Mouse (Mus musculus): ENCODE results near the gene Tnnt2. TPM values are rescaled to one million over a fixed set of nuclear protein-coding genes. Genes with fewer than 3 reads are reported as not detected.

The Tnnt2 gene
- polyA plus RNA-seq, 1 experiment from 2014 or later = 48.4 TPM

DNA sequence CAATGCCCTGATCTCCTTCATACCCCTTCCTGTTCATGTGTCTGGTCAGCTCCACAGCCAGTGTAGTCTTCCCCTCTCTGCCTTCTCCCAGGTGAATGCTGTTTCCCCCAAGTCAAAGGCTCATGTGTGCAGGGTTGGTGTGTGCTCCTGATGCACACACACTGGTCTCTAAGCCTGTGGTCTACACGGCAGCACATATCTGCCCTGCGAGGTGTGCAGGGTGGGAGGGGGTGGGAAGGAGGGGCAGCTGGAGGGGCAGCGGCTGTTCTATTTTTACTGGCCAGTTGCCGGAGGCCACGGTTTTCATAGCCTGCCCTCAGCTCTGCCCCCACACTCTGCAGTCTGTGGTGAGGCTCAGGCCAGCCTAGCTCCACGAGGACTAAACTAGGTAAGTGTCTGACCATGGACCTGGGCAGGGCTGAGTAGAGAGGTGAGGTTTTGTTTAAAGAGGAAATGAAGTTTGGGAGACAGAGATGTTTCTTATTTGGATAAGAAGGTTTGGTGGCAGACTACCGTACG lies 37.0 kb upstream of the Tnnt2 start:
- peak overlapping the region; percentile 23; the same call in 1 of the 2 replicates for H3K9ac ChIP-seq (ENCODE audit: low read length)
- peaks cover 33% of the 10 kb centered on the region for H3K4me1 ChIP-seq (ENCODE audit: control insufficient read depth, insufficient read depth, low read length)
- WGBS = 42% methylated on average over 8 of the region's 8 CpGs
- ATAC-seq (ENCODE audit: insufficient read depth, low FRiP score) = no peak
- H3K9me3 ChIP-seq (replicated peaks; ENCODE audit: control insufficient read depth, low read length) = no peaks in the 10 kb centered on the region
- no peak overlapping the region for H3K4me2 ChIP-seq (ENCODE audit: low read depth, low read length)
- H3K27me3 ChIP-seq (ENCODE audit: control insufficient read depth, insufficient read depth, low read length) = no peaks in the 10 kb centered on the region
- no peak overlapping the region for H3K27ac ChIP-seq (ENCODE audit: low read length)
- H3K36me3 ChIP-seq (ENCODE audit: control insufficient read depth, insufficient read depth, low read length) = no peaks in the 10 kb centered on the region
- no peak overlapping the region for H3K4me3 ChIP-seq (replicated peaks; ENCODE audit: low read length)

DNA sequence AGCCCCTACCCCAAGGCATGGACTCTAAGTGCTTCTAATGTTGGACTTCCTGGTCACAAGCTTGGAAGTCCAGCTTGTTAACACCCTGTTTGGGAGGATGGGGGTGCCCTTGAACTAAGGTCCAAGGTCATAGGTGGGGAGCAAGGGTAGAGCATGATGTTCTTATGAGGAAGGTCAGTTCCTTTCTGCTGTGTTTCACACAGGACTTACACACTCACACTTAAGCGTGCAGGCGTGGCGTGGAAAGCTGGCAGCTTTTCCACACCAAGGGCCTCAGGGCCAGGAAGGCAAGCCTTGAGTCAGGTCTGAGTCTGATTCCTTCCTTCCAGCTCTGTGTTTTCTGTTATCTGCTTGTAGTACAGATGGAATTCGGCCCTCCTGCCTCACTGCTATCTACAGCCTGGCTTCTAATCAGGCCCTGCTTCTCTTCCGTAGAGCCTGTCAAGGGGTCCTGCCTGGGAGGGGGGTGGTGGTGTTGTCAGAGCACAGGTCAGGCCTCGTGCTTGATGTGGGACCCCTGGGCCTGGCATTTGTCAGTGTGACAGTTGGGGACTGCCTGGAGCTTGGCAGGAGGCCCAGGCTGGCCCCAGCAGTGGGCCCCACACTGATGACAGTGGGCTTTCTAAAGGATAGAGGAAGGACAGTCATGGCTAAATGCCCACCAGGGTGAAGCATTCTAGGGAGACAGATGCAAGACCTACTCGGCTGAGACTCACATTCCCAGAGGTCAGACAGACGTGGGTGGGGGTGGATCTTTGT lies 35.8 kb upstream of the Tnnt2 start:
- H3K27me3 ChIP-seq (ENCODE audit: control insufficient read depth, insufficient read depth, low read length) = no peaks in the 10 kb centered on the region
- H3K9ac ChIP-seq (ENCODE audit: low read length) = 0 out of 2 replicates have a peak overlapping the region, but pooled peaks have one; percentile 2
- H3K4me2 ChIP-seq (ENCODE audit: low read depth, low read length) = no peak overlapping the region
- WGBS = 29% methylated on average over 8 of the region's 8 CpGs
- peak overlapping the region; percentile 28 for H3K27ac ChIP-seq (ENCODE audit: low read length)
- no peaks in the 10 kb centered on the region for H3K9me3 ChIP-seq (replicated peaks; ENCODE audit: control insufficient read depth, low read length)
- H3K36me3 ChIP-seq (ENCODE audit: control insufficient read depth, insufficient read depth, low read length) = no peaks in the 10 kb centered on the region
- no peak overlapping the region for H3K4me3 ChIP-seq (replicated peaks; ENCODE audit: low read length)
- peak; percentile 67; the same call in 1 of the 2 replicates for ATAC-seq (ENCODE audit: insufficient read depth, low FRiP score)
- peaks cover 22% of the 10 kb centered on the region for H3K4me1 ChIP-seq (ENCODE audit: control insufficient read depth, insufficient read depth, low read length)

DNA sequence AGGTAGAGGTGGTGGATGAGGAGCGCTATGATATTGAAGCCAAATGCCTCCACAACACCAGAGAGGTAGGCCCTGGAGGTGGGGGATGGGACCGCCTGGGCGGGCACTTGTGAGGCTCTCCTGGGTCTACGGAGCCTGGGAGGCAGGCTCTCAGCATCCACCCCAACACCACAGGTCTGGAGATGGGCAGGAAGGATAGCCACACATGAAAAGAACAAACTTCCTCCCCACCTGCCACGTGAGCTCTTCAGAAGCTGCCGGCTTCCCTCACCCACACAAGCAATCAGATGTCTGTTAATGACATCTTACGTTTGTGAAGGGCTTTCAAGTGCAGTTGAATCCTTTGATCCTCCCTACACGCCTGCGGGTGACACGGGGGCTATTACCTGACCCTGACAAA lies 28.6 kb upstream of the Tnnt2 start:
- no peaks in the 10 kb centered on the region for H3K4me1 ChIP-seq (ENCODE audit: control insufficient read depth, insufficient read depth, low read length)
- H3K36me3 ChIP-seq (ENCODE audit: control insufficient read depth, insufficient read depth, low read length) = no peaks in the 10 kb centered on the region
- no peak overlapping the region for H3K27ac ChIP-seq (ENCODE audit: low read length)
- 32% methylated on average over 10 of the region's 10 CpGs for WGBS
- no peak overlapping the region for H3K4me2 ChIP-seq (ENCODE audit: low read depth, low read length)
- no peak overlapping the region for H3K4me3 ChIP-seq (replicated peaks; ENCODE audit: low read length)
- H3K27me3 ChIP-seq (ENCODE audit: control insufficient read depth, insufficient read depth, low read length) = no peaks in the 10 kb centered on the region
- H3K9me3 ChIP-seq (replicated peaks; ENCODE audit: control insufficient read depth, low read length) = no peaks in the 10 kb centered on the region
- ATAC-seq (ENCODE audit: insufficient read depth, low FRiP score) = no peak
- H3K9ac ChIP-seq (ENCODE audit: low read length) = no peak overlapping the region

DNA sequence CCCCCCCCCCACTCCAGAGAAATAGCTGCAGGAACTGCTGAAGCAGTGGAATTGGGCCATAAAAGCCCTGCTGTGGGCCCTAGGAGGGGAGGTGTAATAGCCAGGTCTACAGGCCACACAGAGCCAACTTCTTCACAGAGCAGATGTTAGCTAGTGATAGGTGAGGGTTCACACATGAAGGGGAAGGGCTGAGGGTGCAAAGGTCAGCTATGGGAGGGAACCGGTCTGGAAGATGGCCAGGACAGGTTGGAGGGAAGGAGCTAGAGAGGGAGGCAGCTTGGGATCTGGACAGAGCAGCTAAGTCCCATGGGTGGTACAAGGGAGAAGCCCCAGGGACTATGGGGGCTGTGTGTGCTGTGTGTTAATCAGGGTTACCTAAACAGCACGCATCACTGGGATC lies 26.0 kb upstream of the Tnnt2 start:
- H3K9me3 ChIP-seq (replicated peaks; ENCODE audit: control insufficient read depth, low read length) = no peaks in the 10 kb centered on the region
- no peak overlapping the region for H3K27ac ChIP-seq (ENCODE audit: low read length)
- H3K4me3 ChIP-seq (replicated peaks; ENCODE audit: low read length) = no peak overlapping the region
- no peaks in the 10 kb centered on the region for H3K36me3 ChIP-seq (ENCODE audit: control insufficient read depth, insufficient read depth, low read length)
- no peak for ATAC-seq (ENCODE audit: insufficient read depth, low FRiP score)
- no peak overlapping the region for H3K9ac ChIP-seq (ENCODE audit: low read length)
- no peak overlapping the region for H3K4me2 ChIP-seq (ENCODE audit: low read depth, low read length)
- WGBS = 67% methylated on average over 2 of the region's 2 CpGs
- H3K4me1 ChIP-seq (ENCODE audit: control insufficient read depth, insufficient read depth, low read length) = peaks cover 17% of the 10 kb centered on the region; the same call in 1 of the 2 replicates
- H3K27me3 ChIP-seq (ENCODE audit: control insufficient read depth, insufficient read depth, low read length) = no peaks in the 10 kb centered on the region

DNA sequence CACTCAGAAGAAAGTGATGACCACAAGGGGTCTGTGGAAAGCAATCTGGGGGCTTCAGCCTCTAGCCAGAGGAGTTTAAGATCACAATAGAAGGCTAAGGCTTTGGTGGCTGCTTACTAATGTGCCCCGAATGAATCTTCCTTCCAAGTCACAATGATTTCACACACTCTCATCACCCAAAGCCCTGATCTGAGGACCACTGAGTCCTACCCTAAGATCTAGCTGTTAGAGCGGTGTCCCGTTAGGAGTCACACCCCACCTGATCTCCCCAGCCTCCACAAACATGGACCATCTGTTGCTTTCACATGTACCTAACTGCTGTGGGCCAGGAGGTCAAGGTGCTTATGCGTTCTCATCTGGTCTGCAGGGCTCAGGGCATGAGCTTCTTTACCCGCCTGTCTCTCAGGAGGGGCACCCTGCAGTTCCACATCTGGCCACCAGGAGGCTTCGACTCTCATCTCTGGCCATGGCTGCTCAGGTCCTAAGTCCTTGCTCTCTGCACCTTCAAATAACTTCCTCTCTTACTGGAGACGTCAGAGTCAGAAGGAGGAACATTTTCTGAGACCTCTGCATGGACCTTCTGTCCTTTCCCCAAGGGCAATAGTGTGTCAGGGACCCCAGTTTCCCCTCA lies 25.0 kb upstream of the Tnnt2 start:
- Histone ChIP-seq H3K9me3 (replicated peaks; ENCODE audit: control insufficient read depth, low read length) (no peaks in the 10 kb centered on the region), H3K4me1 (ENCODE audit: control insufficient read depth, insufficient read depth, low read length) (peaks cover 17% of the 10 kb centered on the region; the same call in 1 of the 2 replicates), H3K27ac (ENCODE audit: low read length) (0 out of 2 replicates have a peak overlapping the region, but pooled peaks have one; percentile 95), H3K4me3 (replicated peaks; ENCODE audit: low read length) (no peak overlapping the region), H3K27me3 (ENCODE audit: control insufficient read depth, insufficient read depth, low read length) (no peaks in the 10 kb centered on the region), H3K9ac (ENCODE audit: low read length) (no peak overlapping the region), H3K36me3 (ENCODE audit: control insufficient read depth, insufficient read depth, low read length) (no peaks in the 10 kb centered on the region), H3K4me2 (ENCODE audit: low read depth, low read length) (no peak overlapping the region)
- WGBS = 30% methylated on average over 7 of the region's 7 CpGs
- ATAC-seq (ENCODE audit: insufficient read depth, low FRiP score) = no peak

DNA sequence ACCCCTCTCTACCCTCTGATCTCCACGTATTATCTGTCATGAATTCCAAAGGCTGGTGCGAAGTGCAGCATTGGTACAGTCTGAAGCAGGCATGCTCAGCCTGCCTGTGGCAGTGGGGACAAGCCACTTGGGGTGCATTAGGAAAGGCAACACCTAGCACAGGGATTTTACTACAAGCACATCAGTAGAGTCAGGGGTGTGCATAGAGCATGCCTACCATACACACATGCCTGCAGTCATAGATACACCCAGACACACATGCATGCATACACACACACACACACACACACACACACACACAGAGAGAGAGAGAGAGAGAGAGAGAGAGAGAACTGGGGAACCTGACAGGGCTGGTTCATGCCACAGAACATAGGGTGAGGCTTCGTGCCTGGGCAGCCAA lies 23.9 kb upstream of the Tnnt2 start:
- H3K27me3 ChIP-seq (ENCODE audit: control insufficient read depth, insufficient read depth, low read length) = no peaks in the 10 kb centered on the region
- H3K9me3 ChIP-seq (replicated peaks; ENCODE audit: control insufficient read depth, low read length) = no peaks in the 10 kb centered on the region
- peak overlapping the region; percentile 95 for H3K27ac ChIP-seq (ENCODE audit: low read length)
- 64% methylated on average over 3 of the region's 3 CpGs for WGBS
- ATAC-seq (ENCODE audit: insufficient read depth, low FRiP score) = peak; percentile 48
- H3K36me3 ChIP-seq (ENCODE audit: control insufficient read depth, insufficient read depth, low read length) = no peaks in the 10 kb centered on the region
- H3K9ac ChIP-seq (ENCODE audit: low read length) = 0 out of 2 replicates have a peak overlapping the region, but pooled peaks have one; percentile 41
- no peak overlapping the region; the same call in 1 of the 2 replicates for H3K4me2 ChIP-seq (ENCODE audit: low read depth, low read length)
- peaks cover 17% of the 10 kb centered on the region; the same call in 1 of the 2 replicates for H3K4me1 ChIP-seq (ENCODE audit: control insufficient read depth, insufficient read depth, low read length)
- no peak overlapping the region for H3K4me3 ChIP-seq (replicated peaks; ENCODE audit: low read length)

DNA sequence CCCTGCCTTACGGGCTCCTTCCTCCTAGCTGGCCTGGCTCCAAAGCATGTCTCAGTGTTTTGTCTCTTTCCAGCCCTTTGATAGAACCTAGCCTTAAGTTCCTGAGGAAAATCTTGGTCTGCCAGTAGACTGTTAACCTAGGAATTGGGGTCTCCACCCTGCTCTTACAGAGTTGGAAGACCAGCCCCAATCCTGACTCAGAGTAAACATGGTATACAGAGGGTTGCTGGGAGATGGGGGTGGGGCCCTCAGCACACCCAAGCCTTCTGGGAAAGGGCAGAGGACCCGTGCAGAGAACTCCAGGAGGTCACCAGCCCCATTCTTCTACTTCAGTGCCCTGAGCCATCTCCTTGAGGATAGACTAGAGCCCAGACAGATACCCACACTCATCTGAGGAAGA lies 23.5 kb upstream of the Tnnt2 start:
- H3K27me3 ChIP-seq (ENCODE audit: control insufficient read depth, insufficient read depth, low read length) = no peaks in the 10 kb centered on the region
- H3K27ac ChIP-seq (ENCODE audit: low read length) = peak overlapping the region; percentile 95
- H3K4me2 ChIP-seq (ENCODE audit: low read depth, low read length) = no peak overlapping the region; the same call in 1 of the 2 replicates
- H3K36me3 ChIP-seq (ENCODE audit: control insufficient read depth, insufficient read depth, low read length) = no peaks in the 10 kb centered on the region
- 0 out of 2 replicates have a peak overlapping the region, but pooled peaks have one; percentile 31 for H3K9ac ChIP-seq (ENCODE audit: low read length)
- peaks cover 17% of the 10 kb centered on the region; the same call in 1 of the 2 replicates for H3K4me1 ChIP-seq (ENCODE audit: control insufficient read depth, insufficient read depth, low read length)
- ATAC-seq (ENCODE audit: insufficient read depth, low FRiP score) = peak; percentile 87
- WGBS = 27% methylated on average over 2 of the region's 2 CpGs
- H3K4me3 ChIP-seq (replicated peaks; ENCODE audit: low read length) = no peak overlapping the region
- H3K9me3 ChIP-seq (replicated peaks; ENCODE audit: control insufficient read depth, low read length) = no peaks in the 10 kb centered on the region

DNA sequence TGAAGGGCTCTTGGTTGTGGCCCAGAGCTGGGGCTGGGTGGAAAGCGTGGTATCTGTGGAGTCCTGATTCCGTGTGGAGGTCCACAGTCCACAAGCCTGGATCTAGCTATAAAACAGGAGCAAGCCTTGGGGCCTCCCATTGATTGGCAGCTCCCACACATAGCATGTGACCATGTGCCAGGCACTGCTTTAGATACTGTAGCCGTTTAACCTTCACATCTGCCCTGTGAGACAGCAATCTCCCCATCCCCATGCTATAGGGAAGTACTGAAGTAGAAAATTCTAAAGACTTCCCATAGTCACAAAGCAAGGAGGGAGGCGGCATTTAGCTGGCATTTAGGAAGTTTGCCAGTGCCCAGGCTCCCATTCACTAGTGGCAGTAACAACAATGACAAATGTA lies 23.1 kb upstream of the Tnnt2 start:
- 0 out of 2 replicates have a peak overlapping the region, but pooled peaks have one; percentile 31 for H3K9ac ChIP-seq (ENCODE audit: low read length)
- H3K27me3 ChIP-seq (ENCODE audit: control insufficient read depth, insufficient read depth, low read length) = no peaks in the 10 kb centered on the region
- H3K4me1 ChIP-seq (ENCODE audit: control insufficient read depth, insufficient read depth, low read length) = peaks cover 17% of the 10 kb centered on the region; the same call in 1 of the 2 replicates
- H3K36me3 ChIP-seq (ENCODE audit: control insufficient read depth, insufficient read depth, low read length) = no peaks in the 10 kb centered on the region
- H3K9me3 ChIP-seq (replicated peaks; ENCODE audit: control insufficient read depth, low read length) = no peaks in the 10 kb centered on the region
- ATAC-seq (ENCODE audit: insufficient read depth, low FRiP score) = peak; percentile 34; the same call in 1 of the 2 replicates
- WGBS = 53% methylated on average over 4 of the region's 4 CpGs
- H3K27ac ChIP-seq (ENCODE audit: low read length) = peak overlapping the region; percentile 95
- H3K4me2 ChIP-seq (ENCODE audit: low read depth, low read length) = no peak overlapping the region; the same call in 1 of the 2 replicates
- H3K4me3 ChIP-seq (replicated peaks; ENCODE audit: low read length) = no peak overlapping the region

Data from stomach, embryonic 16.5 days (tissue).